Mouse (Mus musculus) kidney, embryonic 14.5 days (tissue): Measurements from ENCODE around the gene Cygb. TPM values are rescaled to one million over a fixed set of nuclear protein-coding genes. Genes with fewer than 3 reads are reported as not detected.
A peak's percentile ranks its signal among the peaks of the same experiment; 100 is the strongest.

Experiments used
- ATAC-seq: fragments of 200-750 bp; cut with Nextera tagmentation; 2 replicates; pipeline ENCODE4 v1.8.0; 2017; ENCODE audit warnings: moderate number of reproducible peaks, mild to moderate bottlenecking, moderate TSS enrichment, moderate library complexity; ENCODE audit not compliant: low FRiP score, low TSS enrichment
- H3K27ac ChIP-seq: fragments of 300-500 bp; sonication (generic); 2 replicates; pipeline ENCODE4 v1.5.1; 2014; ENCODE audit warnings: low read depth, mild to moderate bottlenecking, low read length, moderate library complexity, mixed read lengths
- H3K27me3 ChIP-seq: fragments of 300-500 bp; sonication (generic); 2 replicates; pipeline ENCODE4 v1.6.1; 2014; ENCODE audit warnings: mild to moderate bottlenecking, low read length; ENCODE audit not compliant: control insufficient read depth, insufficient read depth
- H3K36me3 ChIP-seq: fragments of 300-500 bp; sonication (generic); 2 replicates; pipeline ENCODE4 v1.6.1; 2014; ENCODE audit warnings: low read length, mixed read lengths; ENCODE audit not compliant: control insufficient read depth, insufficient read depth
- H3K4me1 ChIP-seq: fragments of 300-500 bp; sonication (generic); 2 replicates; pipeline ENCODE4 v1.6.1; 2014; ENCODE audit warnings: low read length, mixed read lengths; ENCODE audit not compliant: control insufficient read depth, insufficient read depth
- H3K4me2 ChIP-seq: fragments of 300-500 bp; sonication (generic); replicated peaks from 2 replicates; pipeline ENCODE4 v1.6.1; 2014; ENCODE audit warnings: low read depth, mild to moderate bottlenecking, low read length
- H3K4me3 ChIP-seq: fragments of 300-500 bp; sonication (generic); 2 replicates; pipeline ENCODE4 v1.5.1; 2014; ENCODE audit warnings: mild to moderate bottlenecking, low read length
- H3K9ac ChIP-seq: fragments of 300-500 bp; sonication (generic); 2 replicates; pipeline ENCODE4 v1.6.1; 2014; ENCODE audit warnings: low read depth, mild to moderate bottlenecking, low read length, moderate library complexity
- H3K9me3 ChIP-seq: fragments of 300-500 bp; sonication (generic); 2 replicates; pipeline ENCODE4 v1.6.1; 2016; ENCODE audit warnings: low read length; ENCODE audit not compliant: control insufficient read depth
- WGBS: fragments of 180-500 bp; shearing (Covaris S2); extraction: QIAGEN DNeasy Blood & Tissue Kit; methylation state at CpG from one replicate; pipeline ENCODE4 v1.1.7; 2014; 5-methylcytosine and 5-hydroxymethylcytosine counted together
- polyA plus RNA-seq: library from polyadenylated mRNA; unstranded; fragments of >200 nt; fragmentation: Nextera tagmentation; extraction: Ambion mirVana; gene quantifications from 2 replicates; pipeline ENCODE4 v1.2.1, GENCODE M21; 2014

Gene Cygb
- polyA plus RNA-seq, 1 experiment from 2014 or later = 11.3 TPM

DNA sequence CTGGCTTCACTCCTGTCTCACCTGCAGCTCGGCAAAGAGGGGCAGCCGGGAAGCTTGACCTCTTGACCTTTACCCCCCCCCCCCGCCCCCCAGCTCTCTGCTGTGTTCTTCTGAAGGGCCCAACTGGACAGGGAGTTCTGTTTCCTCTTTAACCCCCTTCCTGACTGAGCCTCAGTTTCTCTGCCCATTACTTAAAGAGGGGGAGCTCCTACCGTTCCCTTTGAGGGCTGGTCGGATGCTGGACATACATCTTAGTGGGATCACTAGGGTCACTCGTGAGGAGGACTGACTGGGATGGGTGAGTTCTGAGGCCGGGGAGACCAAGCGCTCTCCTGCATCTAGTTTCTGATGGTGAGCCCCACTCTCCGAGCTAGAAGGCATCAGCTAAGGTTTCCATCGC is 879 bp downstream of the Cygb start, which contains the start of gene Prcd:
TSS of gene Prcd (plus strand) at position 301 of the 400 bp plus-strand sequence.
- Histone ChIP-seq H3K9ac (peak within 1 kb of the TSS; percentile 66), H3K27ac (no peak within 1 kb of the TSS), H3K4me3 (peak within 1 kb of the TSS; percentile 54), H3K27me3 (peaks cover 23% of the 10 kb centered on the region), H3K36me3 (no peaks in the 10 kb centered on the region), H3K4me2 (peak within 1 kb of the TSS; percentile 97), H3K9me3 (no peaks in the 10 kb centered on the region), H3K4me1 (peaks cover 28% of the 10 kb centered on the region)
- no peak for ATAC-seq
- WGBS = 5% methylated on average over 10 of the region's 10 CpGs

DNA sequence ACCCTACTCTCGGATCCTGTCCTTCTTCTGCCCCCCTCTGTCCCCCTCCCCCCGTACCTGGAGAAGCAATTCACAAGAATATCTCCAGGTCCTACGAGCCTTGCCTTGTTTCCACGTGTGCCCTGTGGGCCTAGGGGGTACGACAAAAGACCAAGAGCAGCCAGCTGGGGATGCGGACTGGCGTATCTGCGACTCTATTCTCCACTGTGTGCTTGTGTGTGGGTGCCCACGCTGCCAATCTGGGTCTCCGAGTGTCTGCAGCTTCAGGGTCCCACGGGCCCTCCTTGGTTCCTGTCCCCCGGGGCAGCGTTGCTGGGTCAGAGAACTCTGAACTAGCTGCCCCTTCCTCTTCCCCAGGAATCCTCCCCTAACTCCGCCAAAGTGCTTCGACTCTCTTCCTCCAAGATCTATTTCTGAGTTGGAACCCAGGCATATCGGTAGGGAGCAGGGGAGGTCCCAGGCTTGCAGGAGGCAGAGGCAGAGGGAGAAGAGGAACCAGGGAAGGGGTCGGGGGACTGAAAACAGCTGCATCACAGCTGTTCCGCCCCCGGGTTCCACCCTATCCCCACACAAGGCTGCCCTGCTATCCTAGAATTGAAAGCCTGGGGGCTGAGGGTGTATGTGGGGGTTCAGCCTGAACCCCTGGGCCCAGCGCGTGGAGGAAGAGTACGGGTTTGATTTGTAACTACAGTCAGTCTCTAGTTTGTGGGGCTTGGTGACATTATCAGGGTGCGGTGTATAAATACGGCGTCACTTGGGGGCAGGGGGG is 1.6 kb downstream of the Cygb start:
- no peak overlapping the region for H3K9ac ChIP-seq
- H3K4me2 ChIP-seq = peak overlapping the region; percentile 97
- no peak for ATAC-seq

DNA sequence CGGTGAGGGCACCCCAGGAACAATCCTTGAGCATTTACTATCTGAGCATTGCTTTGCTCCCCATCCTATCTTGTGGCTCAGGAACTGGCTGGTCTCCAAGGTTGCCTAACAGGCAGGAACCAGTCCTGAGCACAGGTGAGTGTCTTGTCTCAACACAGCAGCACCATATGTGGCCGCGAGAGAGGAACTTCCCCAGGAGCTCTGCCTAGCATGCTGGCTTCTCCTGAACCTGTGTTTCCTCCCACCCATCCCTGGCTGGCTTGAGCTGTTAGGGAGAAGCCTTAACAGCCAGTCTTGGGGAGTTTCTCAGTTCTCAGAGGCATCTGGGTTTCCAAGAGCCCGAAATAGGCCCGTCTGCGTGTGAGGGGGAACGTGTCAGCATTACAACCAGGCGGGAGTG is 2.8 kb downstream of the Cygb start:
- Histone ChIP-seq H3K27me3 (peaks cover 23% of the 10 kb centered on the region), H3K27ac (no peak overlapping the region), H3K4me2 (no peak overlapping the region), H3K4me1 (peaks cover 35% of the 10 kb centered on the region), H3K4me3 (no peak overlapping the region), H3K9me3 (no peaks in the 10 kb centered on the region), H3K9ac (no peak overlapping the region), H3K36me3 (no peaks in the 10 kb centered on the region)
- WGBS = 80% methylated on average over 8 of the region's 8 CpGs
- no peak for ATAC-seq

More for the DNA sequence above, 1.6 kb downstream of the Cygb start:
- no peak overlapping the region for H3K27ac ChIP-seq
- H3K36me3 ChIP-seq = no peaks in the 10 kb centered on the region
- 59% methylated on average over 25 of the region's 25 CpGs for WGBS
- H3K27me3 ChIP-seq = peaks cover 23% of the 10 kb centered on the region
- peak overlapping the region; percentile 54 for H3K4me3 ChIP-seq
- peaks cover 33% of the 10 kb centered on the region for H3K4me1 ChIP-seq
- H3K9me3 ChIP-seq = no peaks in the 10 kb centered on the region

DNA sequence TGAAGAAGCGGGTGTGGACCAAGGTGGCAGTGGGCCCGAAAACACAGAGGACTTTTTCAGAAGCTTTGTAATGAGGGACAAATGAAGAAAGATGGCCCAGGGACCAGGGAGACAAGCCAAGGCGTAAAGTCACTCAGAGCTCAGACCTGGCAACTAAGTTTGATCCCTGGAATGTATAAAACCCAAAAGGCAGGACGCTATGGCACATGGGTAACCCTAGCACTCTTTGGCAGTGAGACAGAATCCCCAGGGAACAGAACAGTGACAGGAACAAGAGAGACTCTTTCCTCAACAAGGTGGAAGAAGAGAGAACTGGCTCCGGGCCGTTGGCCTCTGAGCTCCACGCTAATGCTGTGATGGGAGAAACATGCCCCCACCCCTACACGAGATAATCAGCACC is 3.3 kb downstream of the Cygb start:
- H3K36me3 ChIP-seq = no peaks in the 10 kb centered on the region
- H3K27me3 ChIP-seq = peaks cover 23% of the 10 kb centered on the region
- H3K4me1 ChIP-seq = peaks cover 40% of the 10 kb centered on the region
- ATAC-seq = no peak
- WGBS = 93% methylated on average over 8 of the region's 8 CpGs
- no peak overlapping the region for H3K4me2 ChIP-seq
- H3K9ac ChIP-seq = no peak overlapping the region
- no peak overlapping the region for H3K4me3 ChIP-seq
- H3K27ac ChIP-seq = no peak overlapping the region
- no peaks in the 10 kb centered on the region for H3K9me3 ChIP-seq

DNA sequence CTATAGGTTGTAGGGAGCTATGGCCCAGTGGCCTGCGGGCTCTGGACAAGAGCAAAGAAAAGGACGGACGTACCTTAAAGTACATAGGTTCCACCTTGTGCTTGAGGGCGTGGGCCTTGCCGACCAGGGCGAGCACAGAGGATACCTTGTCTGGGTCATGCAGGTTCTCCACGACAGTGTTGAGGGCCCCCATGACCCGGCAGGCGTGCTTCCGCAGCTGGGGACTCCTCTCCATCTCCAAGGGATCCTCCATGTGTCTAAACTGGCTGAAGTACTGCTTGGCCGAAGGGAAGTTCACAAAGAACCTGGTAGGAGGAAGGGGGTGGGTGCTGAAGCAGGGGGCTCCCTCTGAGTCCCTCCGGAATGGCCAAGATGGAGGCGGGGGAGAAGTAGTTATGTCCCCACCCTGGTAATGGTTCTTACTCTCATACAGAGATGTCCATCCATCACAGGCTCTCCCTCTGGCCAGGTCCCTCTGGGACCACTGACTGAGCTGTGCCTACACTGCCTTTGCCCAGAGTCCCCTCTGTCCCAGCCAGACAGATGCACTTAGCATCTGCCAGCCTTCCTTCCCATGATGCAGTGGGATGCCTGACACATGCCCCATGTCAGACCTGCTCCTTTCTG is 4.3 kb downstream of the Cygb start:
- peaks cover 47% of the 10 kb centered on the region for H3K4me1 ChIP-seq
- no peaks in the 10 kb centered on the region for H3K9me3 ChIP-seq
- H3K36me3 ChIP-seq = no peaks in the 10 kb centered on the region
- no peak for ATAC-seq
- H3K27ac ChIP-seq = no peak overlapping the region
- H3K9ac ChIP-seq = no peak overlapping the region
- no peak overlapping the region for H3K4me3 ChIP-seq
- 96% methylated on average over 13 of the region's 13 CpGs for WGBS
- peaks cover 20% of the 10 kb centered on the region for H3K27me3 ChIP-seq
- no peak overlapping the region for H3K4me2 ChIP-seq

DNA sequence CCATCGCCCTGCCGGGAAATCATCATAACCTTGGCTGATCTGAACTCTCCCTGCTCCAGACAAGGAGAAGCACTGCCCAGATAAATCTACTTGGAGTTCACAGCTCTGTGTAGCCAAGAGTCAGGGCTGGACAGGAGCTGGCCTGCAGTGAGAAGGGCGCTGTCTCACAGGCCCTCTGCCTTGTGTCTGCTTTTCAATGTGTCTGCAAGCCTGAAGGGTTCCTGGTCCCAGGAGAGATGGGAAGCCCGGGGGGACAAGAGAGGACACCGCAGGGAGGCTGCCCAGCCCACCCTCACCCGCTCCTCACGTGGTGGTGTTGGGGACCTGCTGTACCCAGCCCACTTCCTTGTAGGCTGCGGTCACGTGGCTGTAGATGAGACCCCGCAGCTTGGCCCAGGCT is 5.1 kb downstream of the Cygb start:
- Histone ChIP-seq H3K4me1 (peaks cover 52% of the 10 kb centered on the region), H3K9me3 (no peaks in the 10 kb centered on the region)

DNA sequence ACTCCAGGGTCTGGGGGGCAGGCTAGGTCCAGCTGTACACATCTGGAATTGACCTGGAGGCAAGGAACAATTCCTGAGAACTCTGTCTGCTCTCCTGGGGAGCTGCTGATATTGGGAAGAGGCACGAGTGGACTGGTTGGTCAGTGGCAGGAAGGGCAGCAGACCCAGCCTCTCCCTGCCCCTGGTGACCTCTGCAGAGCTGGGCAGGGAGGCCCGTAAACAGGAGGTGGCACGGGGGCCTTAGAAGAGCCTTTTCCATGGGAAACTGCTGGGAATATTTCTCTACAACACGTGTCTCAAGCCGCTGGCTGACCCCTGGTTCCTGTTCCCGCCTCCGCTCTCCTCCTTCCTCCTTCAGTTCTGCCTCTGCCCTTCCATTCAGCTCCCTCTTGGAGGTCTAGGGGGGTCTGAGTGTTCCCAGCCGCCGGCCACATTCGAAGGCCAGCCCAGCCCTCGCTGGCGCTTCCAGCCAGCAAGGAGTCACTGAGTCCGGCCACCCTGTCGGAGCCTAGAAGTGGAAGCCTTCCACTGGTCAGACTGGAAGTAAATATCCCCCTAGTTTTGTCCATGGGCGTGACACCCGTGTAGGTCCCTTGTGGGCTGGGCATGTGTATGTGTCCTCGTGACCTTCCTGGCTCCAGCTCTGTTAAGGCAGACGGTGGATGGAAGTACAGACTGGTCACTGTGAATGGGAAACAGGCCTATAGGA is 5.7 kb downstream of the Cygb start:
- no peak for ATAC-seq
- no peaks in the 10 kb centered on the region for H3K36me3 ChIP-seq
- H3K4me1 ChIP-seq = peaks cover 53% of the 10 kb centered on the region
- WGBS = 41% methylated on average over 18 of the region's 18 CpGs
- H3K4me3 ChIP-seq = no peak overlapping the region
- 0 out of 2 replicates have a peak overlapping the region, but pooled peaks have one; percentile 4 for H3K9ac ChIP-seq
- H3K27ac ChIP-seq = peak overlapping the region; percentile 84
- no peaks in the 10 kb centered on the region for H3K9me3 ChIP-seq
- H3K4me2 ChIP-seq = peak overlapping the region; percentile 15; the same call in 1 of the 2 replicates
- peaks cover 9% of the 10 kb centered on the region for H3K27me3 ChIP-seq

More for the DNA sequence above, 5.1 kb downstream of the Cygb start:
- Histone ChIP-seq H3K9ac (peak overlapping the region; percentile 18; the same call in 1 of the 2 replicates), H3K4me2 (no peak overlapping the region), H3K36me3 (no peaks in the 10 kb centered on the region), H3K27ac (peak overlapping the region; percentile 84), H3K27me3 (peaks cover 15% of the 10 kb centered on the region), H3K4me3 (no peak overlapping the region)
- WGBS = 69% methylated on average over 10 of the region's 10 CpGs
- ATAC-seq = no peak

DNA sequence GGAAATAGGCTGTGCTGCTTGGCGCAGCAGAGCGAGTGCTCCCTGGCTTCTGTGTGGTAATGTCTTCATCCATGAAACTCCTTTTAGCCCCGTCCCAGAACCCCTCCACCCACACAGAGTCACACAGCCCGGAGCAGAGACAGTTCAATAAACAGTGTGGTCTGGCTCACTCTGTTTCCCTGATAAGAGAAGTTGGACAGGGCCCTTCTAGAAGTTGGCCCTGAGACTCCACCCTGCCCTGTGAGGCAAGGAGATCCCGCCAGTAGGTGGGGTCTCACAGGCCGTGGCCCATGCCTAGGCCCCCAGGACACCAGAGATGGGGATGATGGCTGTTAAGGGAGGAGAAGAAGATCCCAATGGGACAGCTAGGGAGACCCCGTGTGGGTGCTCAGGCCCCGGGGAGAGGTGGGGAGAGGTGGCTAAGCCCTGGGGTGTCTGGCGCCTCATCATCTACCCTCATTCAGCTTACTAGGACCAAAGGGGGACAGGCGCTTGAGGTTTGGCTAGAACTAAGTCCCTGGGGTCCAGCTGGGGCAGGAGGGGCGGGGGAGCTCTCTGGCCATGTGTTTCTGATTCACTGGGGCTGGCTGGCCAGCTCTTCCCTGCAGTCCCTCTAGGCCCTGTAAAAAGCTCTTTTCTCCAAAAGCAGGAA is 6.6 kb downstream of the Cygb start:
- Histone ChIP-seq H3K9ac (no peak overlapping the region), H3K36me3 (no peaks in the 10 kb centered on the region), H3K4me2 (no peak overlapping the region), H3K9me3 (no peaks in the 10 kb centered on the region), H3K4me3 (no peak overlapping the region), H3K27me3 (peaks cover 2% of the 10 kb centered on the region), H3K27ac (peak overlapping the region; percentile 84), H3K4me1 (peaks cover 53% of the 10 kb centered on the region)
- 56% methylated on average over 11 of the region's 11 CpGs for WGBS
- ATAC-seq = no peak
